Mouse (Mus musculus) lung, postnatal 10 days (tissue): Measurements from ENCODE around the gene Ermn.

Experiments used
- DNase-seq: peaks from one replicate; pipeline ENCODE4 v3.0.0; 2021

The Ermn gene

GRCm38 (mm10) chr2:58052821-58053581 is at the start of gene Ermn:
Gene Ermn (minus strand): TSS chr2:58052864.
- no peak for DNase-seq

- DNase-seq, result no peak
These were observed 42.2 kb upstream of the Ermn start for GRCm38 (mm10) chr2:58094818-58095217.

GRCm38 (mm10) chr2:58086420-58086819 is 33.8 kb upstream of the Ermn start:
- DNase-seq, result no peak

GRCm38 (mm10) chr2:58079849-58080248 is 27.2 kb upstream of the Ermn start:
- DNase-seq, result no peak

- peak; percentile 65 for DNase-seq
These were observed 2.7 kb upstream of the Ermn start for GRCm38 (mm10) chr2:58055383-58055782.

- no peak for DNase-seq
These were observed 10.8 kb downstream of the Ermn start for GRCm38 (mm10) chr2:58041867-58042266.

- DNase-seq, result no peak
These were observed 15.7 kb downstream of the Ermn start for GRCm38 (mm10) chr2:58036926-58037325.

GRCm38 (mm10) chr2:58035635-58036034 is 17.0 kb downstream of the Ermn start:
- no peak for DNase-seq

GRCm38 (mm10) chr2:58031431-58031830 is 21.2 kb downstream of the Ermn start:
- no peak for DNase-seq

GRCm38 (mm10) chr2:58029404-58029803 is 23.3 kb downstream of the Ermn start:
- DNase-seq, result peak; percentile 9

- no peak for DNase-seq
These were observed 25.9 kb downstream of the Ermn start for GRCm38 (mm10) chr2:58026740-58027139.

- no peak for DNase-seq
These were observed 29.1 kb downstream of the Ermn start for GRCm38 (mm10) chr2:58023556-58023955.

GRCm38 (mm10) chr2:58007081-58007480 is 45.6 kb downstream of the Ermn start:
- no peak for DNase-seq

GRCm38 (mm10) chr2:58001497-58001896 is 51.2 kb downstream of the Ermn start:
- no peak for DNase-seq

GRCm38 (mm10) chr2:57997752-57998430 is 54.8 kb downstream of the Ermn start, which contains the start of gene Galnt5:
Gene Galnt5 (plus strand): TSS chr2:57997884.
- no peak for DNase-seq
